Mouse (Mus musculus) intestine, embryonic 16.5 days (tissue): ENCODE data around the gene Edc4. TPM values are rescaled to one million over a fixed set of nuclear protein-coding genes. Genes with fewer than 3 reads are reported as not detected.
"Not testable (repeated sequence)": the region's sequence is repeated elsewhere in the genome, so short reads cannot be mapped to it uniquely, and the experiment has no call there.

Experiments
- ATAC-seq: fragments of 200-750 bp; cut with Nextera tagmentation; 2 replicates; pipeline ENCODE4 v1.8.0; 2017; ENCODE audit warnings: moderate TSS enrichment, moderate library complexity
- H3K27ac ChIP-seq: fragments of 300-500 bp; sonication (generic); 2 replicates; pipeline ENCODE4 v1.5.1; 2014; ENCODE audit warnings: mild to moderate bottlenecking, low read length
- H3K27me3 ChIP-seq: fragments of 300-500 bp; sonication (generic); replicated peaks from 2 replicates; pipeline ENCODE4 v1.6.1; 2014; ENCODE audit warnings: low read length, control low read depth, mixed read lengths; ENCODE audit not compliant: control insufficient read depth, insufficient read depth
- H3K36me3 ChIP-seq: fragments of 300-500 bp; sonication (generic); 2 replicates; pipeline ENCODE4 v1.6.1; 2014; ENCODE audit warnings: low read length, control low read depth; ENCODE audit not compliant: control insufficient read depth, insufficient read depth
- H3K4me1 ChIP-seq: fragments of 300-500 bp; sonication (generic); 2 replicates; pipeline ENCODE4 v1.6.1; 2014; ENCODE audit warnings: low read length, control low read depth, mixed read lengths; ENCODE audit not compliant: control insufficient read depth, insufficient read depth
- H3K4me2 ChIP-seq: fragments of 300-500 bp; sonication (generic); 2 replicates; pipeline ENCODE4 v1.6.1; 2014; ENCODE audit warnings: low read depth, low read length, control low read depth
- H3K4me3 ChIP-seq: fragments of 300-500 bp; sonication (generic); 2 replicates; pipeline ENCODE4 v1.5.1; 2014; ENCODE audit warnings: mild to moderate bottlenecking, low read length
- H3K9ac ChIP-seq: fragments of 300-500 bp; sonication (generic); 2 replicates; pipeline ENCODE4 v1.6.1; 2014; ENCODE audit warnings: low read depth, low read length
- H3K9me3 ChIP-seq: fragments of 300-500 bp; sonication (generic); 2 replicates; pipeline ENCODE4 v1.6.1; 2016; ENCODE audit warnings: low read length, control low read depth; ENCODE audit not compliant: control insufficient read depth
- WGBS: fragments of 180-500 bp; shearing (Covaris S2); extraction: QIAGEN DNeasy Blood & Tissue Kit; methylation state at CpG from one replicate; pipeline ENCODE4 v1.1.7; 2014; 5-methylcytosine and 5-hydroxymethylcytosine counted together
- polyA plus RNA-seq: library from polyadenylated mRNA; unstranded; fragments of >200 nt; fragmentation: Nextera tagmentation; extraction: Ambion mirVana; gene quantifications from 2 replicates; pipeline ENCODE4 v1.2.1, GENCODE M21; 2015

Gene Edc4
- 31.6 and 34.9 TPM in 2 replicates for polyA plus RNA-seq

DNA sequence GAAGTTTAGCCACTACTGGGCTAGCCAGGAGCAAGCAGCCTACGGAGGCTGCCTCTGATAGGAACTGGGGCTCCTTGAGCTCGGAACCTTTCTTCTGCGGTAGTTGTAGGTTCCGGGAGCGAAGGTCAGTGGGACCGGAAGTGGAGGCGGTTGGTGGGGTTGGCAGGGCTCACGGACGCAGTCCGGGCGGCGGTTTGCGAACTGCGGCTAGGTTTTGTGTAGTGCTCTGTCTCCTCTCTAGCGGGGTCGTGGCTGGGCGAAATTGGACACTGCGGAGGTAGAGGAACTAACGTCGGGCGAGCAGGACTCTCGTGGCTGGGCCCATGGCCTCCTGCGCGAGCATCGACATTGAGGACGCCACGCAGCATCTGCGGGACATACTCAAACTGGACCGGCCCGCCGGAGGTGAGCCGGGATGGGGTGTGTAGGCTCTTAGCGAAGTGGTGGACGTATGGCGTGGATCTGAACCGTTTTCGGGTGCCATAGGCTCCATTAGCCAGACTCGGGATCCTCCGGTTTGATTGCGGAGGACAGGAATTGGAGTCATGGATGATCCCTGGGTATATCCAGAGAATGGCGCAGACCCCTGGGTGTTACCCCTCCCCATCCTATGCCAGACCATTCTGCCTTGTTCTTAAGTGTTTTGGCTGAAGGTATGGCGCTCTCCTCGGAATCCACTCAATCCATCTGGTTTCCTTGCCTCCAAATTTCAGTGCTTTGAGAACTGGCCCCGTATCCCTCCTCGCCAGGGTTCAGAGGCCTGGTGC is at the start of gene Edc4:
TSS of gene Edc4 (plus strand) at position 128 of the 767 bp plus-strand sequence.
- Histone ChIP-seq H3K4me3 (peak within 1 kb of the TSS; percentile 95), H3K4me1 (peaks cover 10% of the 10 kb centered on the region), H3K27me3 (no peaks in the 10 kb centered on the region), H3K9me3 (no peaks in the 10 kb centered on the region), H3K36me3 (peaks cover 16% of the 10 kb centered on the region), H3K4me2 (peak within 1 kb of the TSS; percentile 86), H3K27ac (peak within 1 kb of the TSS; percentile 63), H3K9ac (peak within 1 kb of the TSS; percentile 94)
- under 1% methylated on average over 45 of the region's 45 CpGs for WGBS
- ATAC-seq = peak; percentile 91

DNA sequence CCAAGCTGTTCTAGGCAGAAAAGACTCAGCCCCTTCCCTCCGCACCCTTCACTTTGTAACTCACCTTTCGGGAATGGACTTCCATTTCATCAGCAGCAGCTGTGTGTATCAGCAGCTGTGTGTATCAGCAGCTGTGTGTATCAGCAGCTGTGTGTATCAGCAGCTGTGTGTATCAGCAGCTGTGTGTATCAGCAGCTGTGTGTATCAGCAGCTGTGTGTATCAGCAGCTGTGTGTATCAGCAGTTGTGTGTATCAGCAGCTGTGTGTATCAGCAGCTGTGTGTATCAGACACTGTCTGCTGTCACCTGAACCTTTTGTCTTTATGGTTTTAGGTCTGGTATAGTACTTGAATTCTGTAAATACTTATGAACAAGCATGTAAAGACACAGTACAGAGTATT is 46.9 kb upstream of the Edc4 start:
- H3K27ac ChIP-seq, H3K4me3 ChIP-seq, H3K4me2 ChIP-seq, H3K4me1 ChIP-seq, H3K27me3 ChIP-seq, H3K9me3 ChIP-seq, H3K9ac ChIP-seq, H3K36me3 ChIP-seq, ATAC-seq: not testable (repeated sequence)
- 83% methylated on average over 2 of the region's 2 CpGs for WGBS

DNA sequence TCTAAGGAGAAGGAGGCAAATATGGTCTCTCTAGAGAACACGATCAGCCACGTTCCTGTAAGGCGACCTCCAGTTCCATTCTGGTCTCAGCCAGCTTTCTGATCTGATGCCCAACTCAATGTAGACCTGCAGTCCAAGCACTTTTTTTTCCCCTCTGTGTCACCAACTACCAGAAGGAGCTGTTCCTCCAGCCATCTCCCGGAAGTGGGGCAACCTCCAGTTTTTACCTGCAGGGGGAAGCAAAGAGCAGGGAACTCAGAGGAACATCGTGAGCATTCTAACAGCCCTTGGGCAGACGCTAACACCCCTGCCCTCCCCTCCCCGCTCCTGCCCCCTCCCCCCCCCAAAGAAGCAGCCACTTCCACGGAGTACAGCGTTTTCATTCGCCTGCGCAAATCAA is 45.4 kb upstream of the Edc4 start:
- H3K36me3 ChIP-seq = no peaks in the 10 kb centered on the region
- no peak overlapping the region for H3K4me2 ChIP-seq
- H3K9me3 ChIP-seq = no peaks in the 10 kb centered on the region
- no peak overlapping the region for H3K4me3 ChIP-seq
- 26% methylated on average over 11 of the region's 11 CpGs for WGBS
- H3K27me3 ChIP-seq = no peaks in the 10 kb centered on the region
- 0 out of 2 replicates have a peak, but pooled peaks have one; percentile 44 for ATAC-seq
- H3K27ac ChIP-seq = no peak overlapping the region
- no peaks in the 10 kb centered on the region for H3K4me1 ChIP-seq
- H3K9ac ChIP-seq = no peak overlapping the region

DNA sequence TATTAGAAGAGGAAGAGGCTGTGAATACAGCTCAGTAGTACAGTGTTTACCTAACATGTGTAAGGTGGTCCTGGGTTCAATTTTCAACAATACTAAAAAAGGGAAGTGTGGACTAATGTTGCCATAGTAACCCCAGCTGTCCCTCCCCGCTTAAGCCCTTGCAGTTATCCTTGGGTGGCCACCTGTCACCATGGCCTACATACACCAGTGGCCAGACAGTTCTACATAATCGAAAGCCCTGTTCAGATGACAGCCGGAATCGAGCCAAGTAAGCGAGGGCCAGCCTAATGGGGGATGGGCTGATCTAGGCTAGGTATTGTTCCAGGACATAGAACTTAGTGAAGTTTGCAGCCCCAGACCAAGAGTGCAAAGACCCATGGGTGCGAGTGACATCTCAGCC is 43.7 kb upstream of the Edc4 start:
- no peak overlapping the region for H3K9ac ChIP-seq
- no peaks in the 10 kb centered on the region for H3K9me3 ChIP-seq
- H3K36me3 ChIP-seq = no peaks in the 10 kb centered on the region
- H3K4me2 ChIP-seq = no peak overlapping the region
- no peak overlapping the region for H3K27ac ChIP-seq
- H3K27me3 ChIP-seq = no peaks in the 10 kb centered on the region
- H3K4me3 ChIP-seq = no peak overlapping the region
- WGBS = 80% methylated on average over 6 of the region's 6 CpGs
- no peak for ATAC-seq
- H3K4me1 ChIP-seq = no peaks in the 10 kb centered on the region

DNA sequence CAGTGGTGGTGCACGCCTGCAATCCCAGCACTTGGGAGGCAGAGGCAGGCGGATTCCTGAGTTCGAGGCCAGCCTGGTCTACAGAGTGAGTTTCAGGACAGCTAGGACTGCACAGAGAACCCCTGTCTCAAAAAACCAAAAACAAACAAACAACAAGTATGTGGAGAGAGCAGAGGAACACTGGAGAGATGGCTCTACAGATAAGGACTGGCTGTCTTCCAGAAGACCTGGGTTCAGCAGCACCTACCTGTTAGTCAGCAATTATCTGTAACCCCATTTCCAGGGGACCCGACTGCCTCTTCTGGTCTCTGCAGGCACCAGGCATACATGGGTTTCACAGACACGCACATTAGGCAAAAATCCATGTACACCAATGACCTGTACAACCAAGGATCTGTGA is 41.5 kb upstream of the Edc4 start:
- Histone ChIP-seq H3K9me3 (no peaks in the 10 kb centered on the region), H3K36me3 (peaks cover 5% of the 10 kb centered on the region; the same call in 1 of the 2 replicates), H3K27ac (no peak overlapping the region), H3K9ac (no peak overlapping the region), H3K27me3 (no peaks in the 10 kb centered on the region), H3K4me2 (no peak overlapping the region), H3K4me1 (no peaks in the 10 kb centered on the region), H3K4me3 (no peak overlapping the region)
- no peak for ATAC-seq
- 85% methylated on average over 5 of the region's 5 CpGs for WGBS

DNA sequence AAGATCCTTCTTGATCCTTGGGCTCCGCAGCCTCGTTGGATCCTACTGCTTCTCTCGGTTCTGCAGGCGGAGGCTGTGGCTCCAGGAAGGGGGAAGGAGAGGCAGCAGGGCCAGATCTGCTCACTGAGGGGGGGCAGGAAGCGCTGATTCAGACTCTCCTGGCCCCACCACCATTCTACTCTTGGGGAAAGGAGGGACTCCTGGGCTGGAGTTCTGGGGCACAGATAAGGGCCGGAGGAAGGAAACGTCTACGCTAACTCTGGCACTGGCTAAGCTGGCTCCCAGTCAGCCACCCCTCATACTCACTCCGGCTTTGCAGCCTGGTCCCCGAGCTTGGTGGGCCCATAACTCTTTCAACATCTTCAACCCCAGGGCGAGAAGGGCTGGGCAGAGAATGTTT is 34.0 kb upstream of the Edc4 start:
- Histone ChIP-seq H3K4me1 (peaks cover 6% of the 10 kb centered on the region), H3K36me3 (peaks cover 22% of the 10 kb centered on the region), H3K27ac (no peak overlapping the region), H3K27me3 (no peaks in the 10 kb centered on the region), H3K4me3 (no peak overlapping the region), H3K9ac (no peak overlapping the region), H3K4me2 (no peak overlapping the region), H3K9me3 (no peaks in the 10 kb centered on the region)
- 85% methylated on average over 11 of the region's 11 CpGs for WGBS
- no peak for ATAC-seq

DNA sequence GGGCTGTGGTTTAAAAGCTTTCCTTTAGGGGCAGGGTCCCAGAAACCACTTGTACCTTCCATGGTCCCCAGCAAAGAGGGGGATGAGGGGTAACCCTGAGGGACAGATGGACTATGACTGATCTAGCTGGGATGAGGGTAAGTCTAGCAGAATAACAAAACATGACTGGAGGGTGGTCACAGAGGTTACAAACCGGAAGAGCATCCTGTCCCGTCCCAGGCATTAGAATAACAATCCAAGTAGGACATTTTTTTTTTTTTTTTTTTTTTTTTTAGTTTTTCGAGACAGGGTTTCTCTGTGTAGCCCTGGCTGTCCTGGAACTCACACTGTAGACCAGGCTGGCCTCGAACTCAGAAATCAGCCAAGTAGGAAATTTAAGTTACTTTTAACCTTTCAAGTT is 30.7 kb upstream of the Edc4 start:
- no peak overlapping the region for H3K27ac ChIP-seq
- H3K9me3 ChIP-seq = no peaks in the 10 kb centered on the region
- peaks cover 8% of the 10 kb centered on the region for H3K4me1 ChIP-seq
- H3K36me3 ChIP-seq = peaks cover 11% of the 10 kb centered on the region
- H3K4me3 ChIP-seq = no peak overlapping the region
- H3K4me2 ChIP-seq = no peak overlapping the region
- no peaks in the 10 kb centered on the region for H3K27me3 ChIP-seq
- no peak for ATAC-seq
- H3K9ac ChIP-seq = no peak overlapping the region
- 84% methylated on average over 4 of the region's 4 CpGs for WGBS

DNA sequence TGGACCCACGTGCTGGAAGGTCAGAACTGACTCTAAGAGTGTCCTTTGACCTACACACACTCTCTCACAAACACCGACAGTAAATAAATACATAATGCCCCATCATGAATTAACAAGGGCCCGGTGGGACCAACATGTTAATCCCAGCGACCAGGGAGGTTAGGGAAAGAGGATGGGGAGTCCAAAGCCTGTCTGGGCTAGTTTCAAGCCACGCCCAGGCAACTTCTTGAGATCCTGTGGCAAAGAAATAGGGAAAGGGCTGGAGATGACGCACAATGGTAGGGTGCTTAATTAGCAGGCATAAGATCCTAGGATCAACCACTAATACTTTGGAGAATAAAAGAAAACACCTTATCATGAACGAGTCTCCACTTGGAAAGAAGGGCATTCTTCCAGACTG is 30.1 kb upstream of the Edc4 start:
- 74% methylated on average over 7 of the region's 7 CpGs for WGBS
- no peak overlapping the region for H3K4me3 ChIP-seq
- H3K4me2 ChIP-seq = peak overlapping the region; percentile 43; the same call in 1 of the 2 replicates
- no peak overlapping the region for H3K9ac ChIP-seq
- H3K4me1 ChIP-seq = peaks cover 8% of the 10 kb centered on the region
- ATAC-seq = no peak
- H3K27me3 ChIP-seq = no peaks in the 10 kb centered on the region
- peaks cover 11% of the 10 kb centered on the region for H3K36me3 ChIP-seq
- H3K27ac ChIP-seq = no peak overlapping the region
- H3K9me3 ChIP-seq = no peaks in the 10 kb centered on the region

DNA sequence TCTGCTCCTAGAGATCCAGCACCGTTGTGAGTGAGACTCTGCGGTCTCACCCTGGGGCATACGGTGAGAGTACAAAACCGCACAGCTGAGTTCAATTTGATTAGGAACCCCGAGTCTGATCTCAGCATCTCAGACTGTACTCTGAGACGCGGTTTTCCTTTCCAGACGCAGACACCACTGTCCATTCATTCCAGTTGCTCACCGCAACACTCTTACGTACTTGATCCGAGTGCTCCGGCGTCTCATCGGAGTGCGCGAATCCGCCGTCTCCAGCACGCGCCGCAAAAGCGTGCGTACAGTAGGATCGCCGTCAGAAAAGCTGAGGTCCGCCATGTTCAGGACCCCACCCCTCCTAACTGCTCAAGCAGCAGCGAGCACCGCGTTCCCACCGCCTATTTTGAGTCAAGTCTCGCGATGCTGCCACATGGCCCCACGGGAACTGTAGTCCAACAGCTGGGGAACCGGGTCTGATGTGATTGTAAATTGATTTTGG is 29.0 kb upstream of the Edc4 start:
- peak overlapping the region; percentile 79 for H3K4me3 ChIP-seq
- H3K27me3 ChIP-seq = no peaks in the 10 kb centered on the region
- H3K27ac ChIP-seq = peak overlapping the region; percentile 39
- peaks cover 14% of the 10 kb centered on the region for H3K4me1 ChIP-seq
- H3K9ac ChIP-seq = peak overlapping the region; percentile 84
- no peaks in the 10 kb centered on the region for H3K9me3 ChIP-seq
- H3K36me3 ChIP-seq = peaks cover 8% of the 10 kb centered on the region
- WGBS = under 1% methylated on average over 34 of the region's 34 CpGs
- ATAC-seq = peak; percentile 74
- H3K4me2 ChIP-seq = peak overlapping the region; percentile 61
